Mouse (Mus musculus) adrenal gland, adult (tissue): ENCODE results near the gene 2010300C02Rik.
A peak's percentile ranks its signal among the peaks of the same experiment; 100 is the strongest.

Experiments
- DNase-seq, 2 experiments: peaks; one replicate each; pipeline ENCODE4 v3.0.0; 2022 to 2023; ENCODE audit warnings: low spot score in 1 of 2; ENCODE audit not compliant: inconsistent age in 2 of 2

2010300C02Rik gene

DNA sequence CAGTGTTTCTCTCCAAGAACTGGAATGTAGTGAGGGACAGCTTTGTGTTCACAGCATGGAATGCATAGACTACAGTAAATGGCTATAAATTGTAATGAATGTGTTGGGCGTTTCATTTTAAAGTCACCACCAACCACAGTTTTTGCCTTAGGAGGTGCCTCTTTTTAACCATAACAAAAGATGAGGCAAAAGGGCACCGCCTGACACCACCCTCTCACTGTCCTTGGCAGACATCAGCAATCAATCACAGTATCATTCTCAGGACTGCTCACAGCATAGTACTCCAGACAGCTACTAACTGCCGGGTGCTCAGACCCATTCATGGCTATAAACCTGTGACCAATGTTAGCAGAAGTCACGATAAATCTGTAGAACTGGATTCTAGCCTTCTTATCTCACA lies 48.6 kb downstream of the 2010300C02Rik start:
- peak in 1 of 2 experiments; percentile 31 for DNase-seq

DNA sequence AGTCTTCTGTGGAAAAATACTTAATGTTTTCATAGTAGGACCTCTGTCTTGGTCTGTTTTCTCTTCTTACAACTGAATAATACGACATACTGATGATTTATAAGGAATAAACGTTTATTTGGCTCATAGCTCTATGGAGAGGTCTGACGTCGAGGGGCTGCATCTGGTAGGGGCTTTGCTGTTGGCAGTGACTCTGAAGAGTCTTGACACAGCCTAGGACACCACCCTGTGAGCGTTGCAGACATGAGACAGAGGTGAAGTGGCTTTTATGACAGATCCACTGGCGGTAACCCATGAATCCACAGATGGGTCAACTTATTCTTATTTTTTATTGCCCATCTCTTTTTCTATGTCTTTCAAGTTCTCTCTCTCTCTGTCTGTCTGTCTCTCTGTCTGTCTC lies 52.5 kb downstream of the 2010300C02Rik start:
- no peak for DNase-seq

DNA sequence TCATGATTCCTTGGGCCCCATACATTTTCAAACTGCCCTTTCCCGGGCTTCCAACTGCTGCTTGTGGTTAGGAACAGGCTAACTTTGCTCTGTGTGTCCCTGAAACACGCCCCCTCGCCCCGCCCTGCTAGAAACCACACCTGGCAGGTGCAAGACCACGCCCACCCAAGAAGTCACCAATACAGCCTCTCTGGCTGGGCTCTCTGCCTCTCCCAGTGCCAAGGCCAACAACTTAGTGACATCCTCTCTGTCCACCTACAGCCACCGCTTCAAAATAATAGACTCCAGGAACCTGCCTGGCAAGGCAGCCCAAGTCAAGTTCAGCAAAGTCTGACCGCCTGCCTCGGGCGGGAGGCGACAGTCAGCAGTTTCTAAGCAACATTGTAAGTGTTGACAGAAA lies 53.3 kb downstream of the 2010300C02Rik start:
- no peak for DNase-seq

DNA sequence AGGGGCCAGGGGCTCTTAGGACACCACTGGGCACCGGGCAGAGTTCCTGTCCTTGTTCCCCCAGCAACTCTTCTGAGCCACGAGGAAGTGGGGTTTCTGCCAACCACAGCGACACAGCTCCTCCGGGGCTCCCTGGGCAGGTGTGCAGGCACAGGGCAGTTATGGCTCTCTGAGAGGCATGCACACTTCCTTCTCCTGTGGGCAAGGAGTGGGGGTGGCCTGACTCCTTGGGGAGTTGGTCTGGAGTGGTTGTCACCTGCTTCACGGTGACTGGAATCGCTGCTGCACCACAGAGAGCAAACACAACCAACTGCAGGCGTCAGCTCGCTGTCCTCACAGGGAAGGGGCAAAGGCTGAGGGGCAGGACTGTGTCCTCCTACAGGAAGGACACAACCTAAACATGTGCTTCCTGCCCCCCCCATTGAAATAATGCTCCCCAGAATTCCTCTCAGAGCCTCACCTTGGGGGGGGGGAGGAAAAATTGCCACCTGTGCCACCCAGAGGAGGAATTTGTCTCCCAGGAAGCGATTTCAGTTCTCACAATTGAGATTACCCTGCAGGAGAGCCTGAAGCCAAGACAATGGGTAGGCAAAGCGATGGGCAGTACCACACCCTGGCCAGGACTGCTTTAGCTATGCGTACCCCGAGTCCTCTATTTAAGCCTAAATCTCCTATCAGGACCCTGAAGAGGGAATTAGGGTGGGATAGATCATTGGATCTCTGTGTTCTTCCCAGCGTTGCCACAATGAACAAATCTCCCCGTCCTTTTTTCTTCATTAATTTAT lies 54.2 kb downstream of the 2010300C02Rik start:
- no peak for DNase-seq

DNA sequence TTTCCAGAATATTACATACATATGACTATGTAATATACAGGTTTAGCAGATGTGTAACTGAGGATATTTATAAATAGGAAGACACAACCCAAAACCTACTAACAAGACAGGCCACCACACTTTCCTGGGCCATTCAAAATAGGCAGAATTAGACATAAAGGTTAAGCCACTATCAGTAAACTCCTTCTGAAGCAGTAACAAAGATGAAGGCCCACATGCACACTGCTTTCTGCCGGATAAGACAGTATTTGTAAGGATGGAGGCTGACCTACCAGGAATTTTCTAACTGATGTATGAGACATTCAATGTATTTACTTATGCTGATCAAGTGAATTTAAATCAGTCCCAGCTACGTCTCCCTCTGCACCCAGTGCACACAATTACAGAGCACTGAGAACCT lies 55.4 kb downstream of the 2010300C02Rik start:
- no peak for DNase-seq

DNA sequence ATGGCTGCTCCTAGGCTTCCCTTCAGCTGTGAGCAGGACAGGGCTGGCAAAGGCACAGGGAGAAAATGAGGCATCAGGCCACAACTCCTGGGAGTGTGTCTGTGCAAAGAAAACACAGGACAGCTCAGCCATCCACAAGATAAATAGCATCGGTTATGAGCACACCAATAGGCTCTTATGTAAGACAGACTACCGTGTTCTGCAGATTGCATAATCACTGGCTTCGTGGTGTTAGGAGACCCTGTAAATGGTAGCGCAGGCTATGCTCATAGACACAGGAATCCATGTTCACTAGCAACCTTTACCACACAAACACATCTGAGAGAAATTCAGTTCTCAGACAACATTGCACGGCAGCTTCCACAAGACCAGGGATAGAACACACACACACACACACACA lies 56.3 kb downstream of the 2010300C02Rik start:
- no peak for DNase-seq

DNA sequence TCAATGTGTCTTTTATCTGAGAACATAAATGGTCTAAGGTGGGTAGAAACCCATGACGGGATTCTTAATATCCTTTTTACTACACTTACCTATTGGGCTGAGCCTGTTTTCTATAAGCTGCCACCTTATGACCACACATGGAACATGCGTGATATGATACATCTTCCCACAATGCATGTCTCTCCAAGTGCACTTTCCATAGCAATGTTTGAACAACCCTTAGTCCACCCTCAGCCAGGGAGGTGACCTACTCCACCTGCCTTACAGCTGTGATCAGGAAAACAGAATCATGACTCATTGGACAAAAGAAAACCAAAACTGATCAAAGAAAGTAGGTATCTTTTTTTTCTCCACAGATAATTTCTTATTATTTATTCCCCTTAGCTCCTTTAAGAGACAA lies 63.9 kb downstream of the 2010300C02Rik start:
- DNase-seq: no peak

DNA sequence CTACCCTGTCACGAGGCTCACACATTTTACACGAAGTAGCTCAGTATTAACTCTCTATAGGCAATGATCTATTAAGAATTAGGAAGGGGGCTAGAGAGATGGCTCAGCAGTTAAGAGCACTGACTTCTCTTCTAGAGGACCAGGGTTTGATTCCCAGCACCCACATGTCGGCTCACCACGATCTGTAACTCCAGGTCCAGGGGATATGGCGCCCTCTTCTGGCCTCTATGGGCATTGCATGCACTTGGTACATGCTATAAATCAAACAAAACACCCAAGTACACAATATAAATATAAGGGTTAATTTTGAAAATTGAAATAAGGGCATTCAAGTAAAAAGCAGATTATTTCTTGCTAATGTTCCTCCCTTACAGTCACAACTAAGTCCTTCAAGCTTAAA lies 65.9 kb downstream of the 2010300C02Rik start:
- no peak for DNase-seq

DNA sequence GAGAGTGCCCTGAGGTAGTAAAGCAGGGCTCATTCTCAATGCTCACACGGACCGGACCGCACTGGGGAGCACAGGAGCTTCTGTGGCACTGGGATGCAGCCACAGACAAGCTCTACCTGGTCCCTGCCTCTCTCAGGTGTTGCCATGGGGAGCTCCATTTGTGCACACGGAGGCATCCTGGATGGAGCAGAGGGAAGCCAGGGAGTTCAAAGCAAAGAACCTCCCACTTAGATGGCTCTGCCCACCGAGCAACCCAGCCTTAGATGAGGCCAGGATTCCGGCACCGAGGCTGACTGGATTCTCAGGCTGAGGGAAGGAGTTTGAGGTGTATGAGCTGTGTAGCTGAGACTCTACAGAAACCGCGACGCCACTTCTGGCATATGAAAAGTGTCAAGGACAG lies 72.8 kb downstream of the 2010300C02Rik start:
- DNase-seq: no peak

DNA sequence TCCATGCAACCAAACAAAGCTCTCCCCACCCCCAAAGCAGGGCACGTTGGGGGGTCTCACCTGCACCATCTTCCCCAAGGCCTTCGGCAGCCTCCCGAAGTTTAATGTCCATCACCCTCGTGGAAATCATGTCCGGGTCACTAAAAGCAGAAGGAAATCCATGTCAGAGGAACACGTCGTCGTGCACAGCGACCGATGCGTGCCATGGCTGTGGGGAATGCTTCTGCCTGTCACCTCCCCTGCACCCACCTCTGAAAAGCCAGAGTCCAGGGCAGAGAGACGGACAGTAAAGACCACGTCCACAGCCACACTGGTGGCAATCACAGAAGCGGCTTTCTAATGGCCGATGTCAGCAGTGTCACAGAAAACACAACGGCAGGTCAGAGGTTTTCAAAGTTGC lies 75.4 kb downstream of the 2010300C02Rik start:
- no peak for DNase-seq

DNA sequence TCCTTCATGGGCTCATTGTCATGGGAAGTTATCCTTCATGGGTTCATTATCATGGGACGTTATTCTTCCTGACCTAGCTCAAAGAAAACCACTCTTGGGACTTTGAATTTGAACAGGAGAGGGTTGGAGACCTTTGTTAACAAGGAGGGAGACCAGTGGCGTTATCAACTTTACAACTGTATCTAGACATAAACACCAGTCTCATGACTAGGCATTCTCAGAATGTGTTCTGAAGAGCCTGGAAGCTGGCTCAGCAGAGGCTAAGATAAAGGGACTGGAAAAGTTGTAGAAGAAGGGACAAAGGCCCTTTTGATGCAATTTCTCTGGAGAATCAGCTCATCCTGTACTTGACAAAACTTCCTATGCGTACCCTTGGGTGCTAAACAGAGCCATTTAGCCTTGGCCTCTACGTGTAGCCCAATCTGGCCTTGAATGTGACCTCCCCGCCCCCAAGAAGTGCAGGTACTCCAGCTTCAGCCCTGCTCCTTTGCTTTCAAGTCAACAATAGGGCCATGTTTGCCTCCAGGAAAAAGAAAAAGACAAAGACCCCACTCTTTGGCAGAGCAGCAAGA lies 76.0 kb downstream of the 2010300C02Rik start:
- no peak for DNase-seq

DNA sequence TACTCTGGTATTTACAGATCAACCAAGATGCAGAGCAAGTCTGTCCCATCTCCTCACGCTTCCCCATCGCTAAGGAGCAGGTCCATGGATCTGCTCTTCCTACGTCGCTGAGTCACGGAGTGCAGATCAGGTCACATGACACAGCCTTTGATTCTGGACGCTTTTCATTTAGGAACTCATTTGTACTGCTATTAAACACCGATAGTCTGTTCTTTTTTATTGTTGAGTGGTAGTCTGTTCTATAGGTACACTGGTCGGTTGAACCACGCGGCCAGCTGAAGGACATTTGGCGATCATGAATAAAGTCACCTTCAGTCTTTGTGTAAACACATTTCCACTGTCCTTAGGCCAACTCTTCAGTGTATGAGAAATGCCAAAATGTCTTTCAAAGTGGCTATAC lies 78.5 kb downstream of the 2010300C02Rik start:
- no peak for DNase-seq

DNA sequence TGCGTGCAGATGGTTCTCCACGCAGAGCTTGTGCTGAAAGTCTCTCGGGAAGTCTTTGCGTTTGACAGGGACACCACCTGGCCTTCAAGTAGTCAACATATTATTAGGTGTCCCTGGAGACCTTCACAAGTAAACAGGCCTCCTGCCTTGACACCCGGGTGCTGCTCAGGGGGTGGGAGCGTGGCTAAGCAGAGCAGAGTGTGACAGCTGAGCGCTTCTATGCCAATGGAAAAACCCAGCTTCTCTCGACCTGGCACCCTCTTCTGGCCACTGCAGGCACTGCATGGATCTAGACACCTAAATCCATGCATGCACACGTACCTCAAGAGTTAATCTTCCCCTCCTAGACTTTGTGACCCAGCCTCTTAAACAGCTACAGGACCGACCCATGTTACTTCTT lies 80.8 kb downstream of the 2010300C02Rik start:
- DNase-seq: peak; percentile 81 to 93

DNA sequence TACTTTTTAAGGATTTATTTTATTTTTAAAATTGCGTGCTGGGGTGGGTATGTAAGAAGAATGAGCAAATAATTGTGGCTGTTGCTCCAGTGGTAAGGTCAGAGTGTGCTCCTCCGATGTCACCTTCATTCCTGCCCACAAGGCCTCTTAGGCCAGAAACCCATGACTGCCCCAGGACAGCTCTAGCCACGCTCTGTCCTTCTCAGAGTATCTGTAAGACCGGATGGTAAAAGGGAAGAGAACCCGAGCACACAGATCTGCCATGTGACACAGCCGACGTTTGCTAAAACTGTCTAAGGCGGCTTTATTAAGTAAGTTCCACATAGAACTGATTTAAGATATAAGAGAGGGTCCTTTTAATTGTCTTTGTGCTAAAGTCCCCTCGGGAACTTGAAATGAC lies 81.3 kb downstream of the 2010300C02Rik start:
- no peak for DNase-seq

DNA sequence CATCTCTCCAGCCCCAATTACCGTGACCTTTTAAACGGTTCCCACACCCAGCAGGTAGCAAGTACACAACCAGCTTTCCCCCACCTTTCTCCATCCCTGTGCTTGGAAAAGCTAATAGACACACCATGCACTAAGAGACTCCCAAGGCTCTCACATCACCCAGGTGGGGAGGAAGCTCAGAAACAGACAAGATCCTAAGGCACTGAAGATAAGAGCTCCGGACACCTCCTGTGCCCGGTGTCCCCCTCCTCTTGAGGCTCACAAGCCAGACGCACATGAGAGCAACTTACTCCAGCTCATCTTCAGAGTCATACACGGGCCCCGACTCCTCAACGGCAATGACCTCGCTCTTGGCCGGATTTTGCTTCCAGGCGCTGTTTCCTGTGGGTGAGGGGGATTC lies 82.3 kb downstream of the 2010300C02Rik start:
- no peak for DNase-seq

DNA sequence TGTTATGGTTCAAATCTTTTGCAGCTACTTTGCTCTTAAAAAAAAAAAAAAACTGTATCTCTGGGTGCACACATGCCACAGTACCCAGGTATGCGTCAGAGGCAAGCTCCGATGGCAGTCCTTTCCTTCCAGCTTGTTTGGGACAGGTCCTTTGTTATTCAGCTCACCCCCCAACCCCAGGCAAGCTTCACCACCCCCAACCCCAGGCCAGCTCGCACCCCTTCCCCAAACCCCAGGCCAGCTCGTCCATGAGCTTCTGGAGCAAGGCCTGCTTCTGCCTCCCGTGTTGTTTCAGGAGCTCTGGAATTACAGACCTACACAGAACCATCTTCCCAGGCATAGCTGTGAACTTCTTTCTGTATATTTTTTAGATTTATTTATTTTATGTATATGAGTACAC lies 83.1 kb downstream of the 2010300C02Rik start:
- DNase-seq: no peak

DNA sequence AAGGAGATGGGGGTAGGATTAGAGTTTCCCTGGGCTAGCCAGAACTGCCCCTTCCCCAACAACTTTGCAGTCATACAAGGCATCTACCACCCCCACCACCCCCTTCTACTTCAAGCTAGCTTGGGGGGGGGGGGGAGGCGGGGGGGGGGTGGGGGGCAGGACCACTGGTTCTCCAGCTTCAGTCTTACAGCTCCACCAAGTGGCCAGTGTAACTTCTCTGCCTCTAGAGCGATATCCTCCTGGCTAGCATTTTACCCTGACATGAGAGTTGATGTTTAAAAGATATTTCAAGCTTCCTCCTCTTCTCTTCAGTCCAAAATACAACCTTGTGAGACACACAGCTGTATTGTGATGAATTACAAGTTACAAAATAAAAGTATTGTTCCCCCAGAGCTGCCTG lies 83.7 kb downstream of the 2010300C02Rik start:
- peak in 1 of 2 experiments; percentile 52 for DNase-seq

DNA sequence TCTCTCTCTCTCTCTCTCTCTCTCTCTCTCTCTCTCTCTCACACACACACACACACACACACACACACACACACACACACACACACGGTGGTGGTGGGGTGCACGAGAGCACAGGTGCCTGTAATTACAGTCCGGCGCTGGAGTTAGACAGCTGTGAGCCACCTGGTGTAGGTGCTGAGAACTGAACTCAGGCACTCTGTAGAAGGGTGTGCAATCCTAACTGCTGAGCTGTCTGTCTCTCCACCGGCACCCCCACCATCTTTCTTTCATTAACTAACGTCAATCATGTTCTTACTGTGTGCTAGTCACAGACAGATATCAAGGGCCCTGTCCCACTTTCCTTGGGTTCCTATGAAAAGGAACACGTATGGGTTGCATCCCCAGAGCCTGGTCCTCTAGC lies 84.2 kb downstream of the 2010300C02Rik start:
- no peak for DNase-seq

DNA sequence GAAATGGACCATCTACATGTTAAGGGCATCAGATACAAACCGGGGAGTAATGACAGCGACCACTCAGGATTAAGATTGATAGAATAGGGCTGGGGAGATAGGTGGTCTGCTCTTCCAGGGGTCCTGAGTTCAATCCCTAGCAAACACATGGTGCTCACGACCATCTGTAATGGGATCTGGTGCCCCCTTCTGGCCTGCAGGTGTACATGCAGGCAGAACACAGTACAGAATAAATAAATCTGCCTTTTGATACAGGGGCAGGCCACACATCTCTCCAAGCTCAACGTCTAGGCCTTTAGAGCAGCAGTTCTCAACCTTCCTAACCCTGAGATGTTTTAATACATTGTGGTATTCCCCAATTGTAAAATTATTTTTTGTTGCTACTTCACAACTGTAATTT lies 85.2 kb downstream of the 2010300C02Rik start:
- peak in 1 of 2 experiments; percentile 74 for DNase-seq

DNA sequence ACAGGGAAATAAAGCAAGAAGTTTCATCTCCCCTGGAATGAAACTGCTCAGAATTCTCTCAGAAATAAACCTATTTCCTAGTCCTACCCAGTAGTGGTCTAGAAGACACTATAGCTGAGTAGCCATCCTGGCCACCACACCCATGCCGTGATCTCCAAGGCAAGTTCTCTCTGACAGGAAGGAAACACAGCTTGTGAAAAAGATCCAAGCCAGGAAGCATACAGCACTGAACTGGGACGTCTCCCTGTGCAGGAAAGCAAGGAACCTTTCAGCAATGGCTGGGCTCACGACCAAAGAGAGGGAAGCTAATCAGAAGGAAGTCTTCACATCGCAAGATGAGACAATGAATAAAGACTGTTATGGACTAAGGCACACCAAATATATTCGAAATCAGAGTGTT lies 86.4 kb downstream of the 2010300C02Rik start:
- DNase-seq: no peak

DNA sequence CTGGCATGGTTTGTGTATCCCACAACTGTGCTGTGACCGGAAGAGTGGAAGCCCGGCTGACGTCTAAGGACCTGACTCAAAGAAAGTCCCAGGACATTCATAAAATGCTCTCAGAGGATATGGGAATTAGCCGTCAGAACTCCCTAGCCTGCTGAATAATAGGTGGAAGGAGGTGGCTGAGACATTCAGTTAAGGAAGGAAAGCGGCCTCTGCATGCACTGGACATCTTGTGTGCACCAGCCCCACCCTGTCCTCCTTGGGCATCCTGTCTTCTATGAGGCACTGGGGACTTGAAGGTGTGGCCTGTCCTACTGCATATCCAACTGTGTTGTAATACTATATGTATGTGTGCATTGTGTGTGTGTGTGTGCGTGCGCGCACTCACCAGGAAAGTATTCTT lies 87.5 kb downstream of the 2010300C02Rik start:
- no peak for DNase-seq

DNA sequence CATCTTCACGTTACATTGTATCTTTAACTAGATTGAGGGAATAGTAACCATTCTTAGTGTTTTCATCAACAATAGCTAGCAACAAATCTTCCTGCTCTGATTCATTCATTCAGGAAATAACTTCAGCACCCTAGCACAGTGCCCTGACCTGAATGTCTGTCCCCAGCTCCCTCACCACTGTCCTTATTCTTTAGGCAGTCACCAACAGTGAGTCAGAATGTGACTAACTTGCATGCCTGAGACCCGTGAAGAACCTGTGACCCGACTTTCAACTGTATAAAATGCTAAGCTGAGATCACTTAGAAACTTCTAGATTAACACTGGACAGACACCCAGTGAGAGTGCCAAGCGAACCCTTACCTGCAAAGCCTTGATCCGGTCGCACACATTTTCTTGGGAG lies 88.4 kb downstream of the 2010300C02Rik start:
- DNase-seq: peak; percentile 26 to 63
